Mouse (Mus musculus) heart, embryonic 10.5 days (tissue): Measurements from ENCODE around the gene Ncapd3. TPM values are rescaled to one million over a fixed set of nuclear protein-coding genes. Genes with fewer than 3 reads are reported as not detected.

ENCODE experiments used
- DNase-seq: peaks from one replicate; pipeline ENCODE4 v3.0.0-alpha.2; 2017; ENCODE audit warnings: low spot score
- H3K27ac ChIP-seq: fragments of 300-500 bp; sonication (generic); 2 replicates; pipeline ENCODE4 v1.5.1; 2016; ENCODE audit warnings: mild to moderate bottlenecking
- H3K27me3 ChIP-seq: fragments of 300-500 bp; sonication (generic); 2 replicates; pipeline ENCODE4 v1.6.1; 2016; ENCODE audit warnings: mild to moderate bottlenecking; ENCODE audit not compliant: poor library complexity, insufficient read depth, severe bottlenecking
- H3K36me3 ChIP-seq: fragments of 300-500 bp; sonication (generic); 2 replicates; pipeline ENCODE4 v1.6.1; 2016; ENCODE audit warnings: mild to moderate bottlenecking, moderate library complexity
- H3K4me1 ChIP-seq: fragments of 300-500 bp; sonication (generic); 2 replicates; pipeline ENCODE4 v1.6.1; 2016; ENCODE audit warnings: mild to moderate bottlenecking
- H3K4me3 ChIP-seq: fragments of 300-500 bp; sonication (generic); 2 replicates; pipeline ENCODE4 v1.5.1; 2016; ENCODE audit warnings: mild to moderate bottlenecking, moderate library complexity
- H3K9me3 ChIP-seq: fragments of 300-500 bp; sonication (generic); 2 replicates; pipeline ENCODE4 v1.6.1; 2016; ENCODE audit warnings: mild to moderate bottlenecking, moderate library complexity
- WGBS: fragments of 180-500 bp; shearing (Covaris S2); methylation state at CpG from one replicate; pipeline ENCODE4 v1.1.7; 2016; 5-methylcytosine and 5-hydroxymethylcytosine counted together
- polyA plus RNA-seq: library from polyadenylated mRNA; unstranded; fragments of >200 nt; fragmentation: Nextera tagmentation; extraction: Ambion mirVana; gene quantifications from 2 replicates; pipeline ENCODE4 v1.2.1, GENCODE M21; 2016

The Ncapd3 gene
- polyA plus RNA-seq, 1 experiment from 2014 or later: 28.3 TPM

GRCm38 (mm10) chr9:27075812-27076211 is 45.8 kb downstream of the Ncapd3 start:
- Histone ChIP-seq H3K27me3 (no peaks in the 10 kb centered on the region), H3K4me3 (no peak overlapping the region), H3K27ac (no peak overlapping the region), H3K4me1 (no peaks in the 10 kb centered on the region; the same call in 1 of the 2 replicates), H3K9me3 (no peaks in the 10 kb centered on the region), H3K36me3 (peaks cover 69% of the 10 kb centered on the region)
- no peak for DNase-seq

- Histone ChIP-seq H3K9me3 (no peaks in the 10 kb centered on the region), H3K27me3 (no peaks in the 10 kb centered on the region), H3K4me1 (no peaks in the 10 kb centered on the region), H3K36me3 (peaks cover 94% of the 10 kb centered on the region), H3K4me3 (no peak overlapping the region), H3K27ac (no peak overlapping the region)
- WGBS: 70% methylated on average over 5 of the region's 5 CpGs
- no peak for DNase-seq
Measured at GRCm38 (mm10) chr9:27086256-27086655, 56.3 kb downstream of the Ncapd3 start.

GRCm38 (mm10) chr9:27087402-27087801 is 57.4 kb downstream of the Ncapd3 start:
- H3K4me1 ChIP-seq: no peaks in the 10 kb centered on the region
- peak; percentile 63 for DNase-seq
- no peak overlapping the region for H3K27ac ChIP-seq
- H3K36me3 ChIP-seq: peaks cover 95% of the 10 kb centered on the region
- WGBS: 91% methylated on average over 3 of the region's 3 CpGs
- no peaks in the 10 kb centered on the region for H3K9me3 ChIP-seq
- no peaks in the 10 kb centered on the region for H3K27me3 ChIP-seq
- H3K4me3 ChIP-seq: no peak overlapping the region

GRCm38 (mm10) chr9:27090134-27090533 is 60.2 kb downstream of the Ncapd3 start:
- Histone ChIP-seq H3K4me1 (no peaks in the 10 kb centered on the region), H3K27me3 (no peaks in the 10 kb centered on the region), H3K36me3 (peaks cover 95% of the 10 kb centered on the region), H3K27ac (no peak overlapping the region), H3K4me3 (no peak overlapping the region), H3K9me3 (no peaks in the 10 kb centered on the region)
- DNase-seq: no peak
- WGBS: 86% methylated on average over 1 of the region's 1 CpGs

- 89% methylated on average over 13 of the region's 13 CpGs for WGBS
- Histone ChIP-seq H3K4me3 (no peak overlapping the region), H3K36me3 (peaks cover 95% of the 10 kb centered on the region), H3K27me3 (no peaks in the 10 kb centered on the region), H3K27ac (no peak overlapping the region), H3K9me3 (no peaks in the 10 kb centered on the region), H3K4me1 (no peaks in the 10 kb centered on the region)
- DNase-seq: peak; percentile 63
Measured at GRCm38 (mm10) chr9:27090801-27091775, 61.1 kb downstream of the Ncapd3 start.

GRCm38 (mm10) chr9:27092916-27093315 is 62.9 kb downstream of the Ncapd3 start:
- no peaks in the 10 kb centered on the region for H3K4me1 ChIP-seq
- H3K27me3 ChIP-seq: no peaks in the 10 kb centered on the region
- peaks cover 92% of the 10 kb centered on the region for H3K36me3 ChIP-seq
- H3K9me3 ChIP-seq: no peaks in the 10 kb centered on the region
- no peak overlapping the region for H3K27ac ChIP-seq
- 94% methylated on average over 6 of the region's 6 CpGs for WGBS
- no peak overlapping the region for H3K4me3 ChIP-seq
- DNase-seq: no peak

GRCm38 (mm10) chr9:27098092-27098491 is 68.1 kb downstream of the Ncapd3 start:
- Histone ChIP-seq H3K4me1 (no peaks in the 10 kb centered on the region), H3K4me3 (no peak overlapping the region), H3K36me3 (peaks cover 85% of the 10 kb centered on the region), H3K9me3 (no peaks in the 10 kb centered on the region), H3K27me3 (no peaks in the 10 kb centered on the region), H3K27ac (no peak overlapping the region)
- DNase-seq: no peak
- 41% methylated on average over 4 of the region's 4 CpGs for WGBS

- Histone ChIP-seq H3K36me3 (peaks cover 84% of the 10 kb centered on the region), H3K27ac (no peak overlapping the region), H3K4me3 (no peak overlapping the region), H3K27me3 (no peaks in the 10 kb centered on the region), H3K9me3 (no peaks in the 10 kb centered on the region), H3K4me1 (no peaks in the 10 kb centered on the region)
- 91% methylated on average over 8 of the region's 8 CpGs for WGBS
- DNase-seq: no peak
Measured at GRCm38 (mm10) chr9:27098557-27098956, 68.6 kb downstream of the Ncapd3 start.

- Histone ChIP-seq H3K4me1 (no peaks in the 10 kb centered on the region), H3K36me3 (peaks cover 83% of the 10 kb centered on the region), H3K27ac (no peak overlapping the region), H3K4me3 (no peak overlapping the region), H3K27me3 (no peaks in the 10 kb centered on the region), H3K9me3 (no peaks in the 10 kb centered on the region)
- 83% methylated on average over 4 of the region's 4 CpGs for WGBS
- DNase-seq: no peak
Measured at GRCm38 (mm10) chr9:27099474-27099873, 69.5 kb downstream of the Ncapd3 start.

- peak; percentile 54 for DNase-seq
- H3K36me3 ChIP-seq: peaks cover 71% of the 10 kb centered on the region
- no peaks in the 10 kb centered on the region for H3K27me3 ChIP-seq
- H3K9me3 ChIP-seq: no peaks in the 10 kb centered on the region
- H3K27ac ChIP-seq: no peak overlapping the region
- WGBS: 90% methylated on average over 6 of the region's 6 CpGs
- no peak overlapping the region for H3K4me3 ChIP-seq
- H3K4me1 ChIP-seq: no peaks in the 10 kb centered on the region
Measured at GRCm38 (mm10) chr9:27101466-27101865, 71.5 kb downstream of the Ncapd3 start.

- peaks cover 25% of the 10 kb centered on the region for H3K4me1 ChIP-seq
- H3K27ac ChIP-seq: no peak overlapping the region
- 73% methylated on average over 1 of the region's 1 CpGs for WGBS
- DNase-seq: no peak
- H3K4me3 ChIP-seq: no peak overlapping the region
- H3K27me3 ChIP-seq: no peaks in the 10 kb centered on the region
- no peaks in the 10 kb centered on the region for H3K9me3 ChIP-seq
- H3K36me3 ChIP-seq: peaks cover 34% of the 10 kb centered on the region
Measured at GRCm38 (mm10) chr9:27106081-27106480, 76.1 kb downstream of the Ncapd3 start.

GRCm38 (mm10) chr9:27108451-27108850 is 78.5 kb downstream of the Ncapd3 start:
- 80% methylated on average over 4 of the region's 4 CpGs for WGBS
- no peak for DNase-seq
- no peaks in the 10 kb centered on the region for H3K27me3 ChIP-seq
- no peak overlapping the region for H3K4me3 ChIP-seq
- H3K4me1 ChIP-seq: peaks cover 25% of the 10 kb centered on the region
- H3K9me3 ChIP-seq: no peaks in the 10 kb centered on the region
- no peak overlapping the region for H3K27ac ChIP-seq
- H3K36me3 ChIP-seq: peaks cover 15% of the 10 kb centered on the region; the same call in 1 of the 2 replicates
